Mouse (Mus musculus) neural tube, embryonic 13.5 days (tissue): ENCODE measurements around the gene Dcp1a. TPM values are rescaled to one million over a fixed set of nuclear protein-coding genes. Genes with fewer than 3 reads are reported as not detected.

Experiments
- ATAC-seq: fragments of 200-750 bp; cut with Nextera tagmentation; 2 replicates; pipeline ENCODE4 v1.8.0; 2017; ENCODE audit warnings: low read depth, mild to moderate bottlenecking, moderate TSS enrichment, moderate library complexity
- H3K27ac ChIP-seq: fragments of 300-500 bp; sonication (generic); replicated peaks from 2 replicates; pipeline ENCODE4 v1.5.1; 2015; ENCODE audit warnings: moderate library complexity, mild to moderate bottlenecking, inconsistent platforms
- H3K27me3 ChIP-seq: fragments of 300-500 bp; sonication (generic); 2 replicates; pipeline ENCODE4 v1.6.1; 2015; ENCODE audit warnings: mild to moderate bottlenecking, inconsistent platforms
- H3K36me3 ChIP-seq: fragments of 300-500 bp; sonication (generic); 2 replicates; pipeline ENCODE4 v1.6.1; 2015; ENCODE audit warnings: mild to moderate bottlenecking, inconsistent platforms
- H3K4me1 ChIP-seq: fragments of 300-500 bp; sonication (generic); replicated peaks from 2 replicates; pipeline ENCODE4 v1.6.1; 2015; ENCODE audit warnings: inconsistent platforms
- H3K4me2 ChIP-seq: fragments of 300-500 bp; sonication (generic); 2 replicates; pipeline ENCODE4 v1.6.1; 2015; ENCODE audit warnings: inconsistent platforms, mild to moderate bottlenecking, moderate library complexity
- H3K4me3 ChIP-seq: fragments of 300-500 bp; sonication (generic); 2 replicates; pipeline ENCODE4 v1.5.1; 2015; ENCODE audit warnings: mild to moderate bottlenecking, inconsistent platforms
- H3K9ac ChIP-seq: fragments of 300-500 bp; sonication (generic); 2 replicates; pipeline ENCODE4 v1.6.1; 2015; ENCODE audit warnings: moderate library complexity, mild to moderate bottlenecking, inconsistent platforms
- H3K9me3 ChIP-seq: fragments of 300-500 bp; sonication (generic); 2 replicates; pipeline ENCODE4 v1.6.1; 2016; ENCODE audit warnings: inconsistent platforms
- WGBS: fragments of 180-500 bp; shearing (Covaris S2); methylation state at CpG from one replicate; pipeline ENCODE4 v1.1.7; 2015; 5-methylcytosine and 5-hydroxymethylcytosine counted together
- polyA plus RNA-seq: library from polyadenylated mRNA; unstranded; fragments of >200 nt; fragmentation: Nextera tagmentation; extraction: Ambion mirVana; gene quantifications from 2 replicates; pipeline ENCODE4 v1.2.1, GENCODE M21; 2015

The Dcp1a gene
- polyA plus RNA-seq, 1 experiment from 2014 or later = 19.0 TPM

- Histone ChIP-seq H3K27ac (no peak overlapping the region), H3K4me2 (peak overlapping the region; percentile 93), H3K4me1 (peaks cover 35% of the 10 kb centered on the region), H3K4me3 (peak overlapping the region; percentile 79), H3K36me3 (no peaks in the 10 kb centered on the region), H3K9ac (peak overlapping the region; percentile 93), H3K9me3 (no peaks in the 10 kb centered on the region), H3K27me3 (no peaks in the 10 kb centered on the region)
- WGBS = 38% methylated on average over 8 of the region's 8 CpGs
- ATAC-seq = no peak
Measured at GRCm38 (mm10) chr14:30550232-30551070, 71.1 kb downstream of the Dcp1a start.

DNA sequence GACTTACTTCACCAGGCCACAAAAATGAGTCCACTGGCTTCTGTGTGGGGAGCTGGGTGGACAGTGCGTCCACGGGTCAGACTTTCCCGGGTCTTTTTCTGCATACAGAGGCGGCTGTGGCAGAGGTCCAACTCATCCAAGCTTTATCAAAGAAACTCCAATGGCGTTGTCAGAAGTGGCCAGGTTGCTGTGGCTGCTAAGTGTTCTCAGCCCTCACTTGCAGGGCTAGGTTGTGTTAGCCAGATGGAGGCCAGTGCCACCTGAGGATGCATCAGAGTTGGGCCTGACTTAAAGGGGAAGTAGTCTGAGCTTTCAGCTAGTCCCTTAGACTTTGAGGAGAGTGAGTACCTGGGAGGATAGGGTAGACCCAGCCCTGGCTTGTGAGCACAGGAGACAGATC, 72.2 kb downstream of the Dcp1a start:
- Histone ChIP-seq H3K9me3 (no peaks in the 10 kb centered on the region), H3K27me3 (no peaks in the 10 kb centered on the region), H3K27ac (no peak overlapping the region), H3K4me2 (peak overlapping the region; percentile 93), H3K36me3 (0 out of 2 replicates have a peak, but pooled peaks cover 7% of the 10 kb centered on the region), H3K4me3 (peak overlapping the region; percentile 79; the same call in 1 of the 2 replicates), H3K9ac (no peak overlapping the region), H3K4me1 (peaks cover 35% of the 10 kb centered on the region)
- WGBS = 75% methylated on average over 5 of the region's 5 CpGs
- no peak for ATAC-seq

- ATAC-seq = no peak
- Histone ChIP-seq H3K36me3 (0 out of 2 replicates have a peak, but pooled peaks cover 7% of the 10 kb centered on the region), H3K27me3 (no peaks in the 10 kb centered on the region), H3K9me3 (no peaks in the 10 kb centered on the region), H3K4me3 (no peak overlapping the region), H3K27ac (no peak overlapping the region), H3K4me1 (peaks cover 35% of the 10 kb centered on the region), H3K9ac (no peak overlapping the region), H3K4me2 (no peak overlapping the region)
- WGBS = 92% methylated on average over 2 of the region's 2 CpGs
Measured at GRCm38 (mm10) chr14:30551981-30552380, 72.6 kb downstream of the Dcp1a start.

DNA sequence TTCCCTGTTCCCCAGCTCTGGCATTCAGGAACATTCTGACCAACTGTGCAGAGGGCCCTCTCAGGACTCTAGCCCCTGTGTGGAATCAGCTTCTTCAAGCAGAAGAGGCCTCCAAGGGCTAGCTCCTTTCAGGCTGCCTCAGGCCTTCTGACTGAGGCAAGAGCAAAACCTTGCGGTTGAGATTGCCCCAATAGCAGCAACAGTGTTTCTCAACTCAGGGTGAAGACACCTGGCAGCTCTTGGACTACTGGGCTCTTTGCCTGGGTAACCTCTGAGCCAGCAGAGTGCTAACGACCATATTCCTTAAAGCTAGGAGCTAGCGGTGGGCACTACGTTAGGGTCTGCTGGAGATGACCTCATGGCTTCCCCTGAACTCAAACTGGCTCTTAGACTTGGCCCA, 73.8 kb downstream of the Dcp1a start:
- H3K4me1 ChIP-seq = peaks cover 32% of the 10 kb centered on the region
- 89% methylated on average over 4 of the region's 4 CpGs for WGBS

DNA sequence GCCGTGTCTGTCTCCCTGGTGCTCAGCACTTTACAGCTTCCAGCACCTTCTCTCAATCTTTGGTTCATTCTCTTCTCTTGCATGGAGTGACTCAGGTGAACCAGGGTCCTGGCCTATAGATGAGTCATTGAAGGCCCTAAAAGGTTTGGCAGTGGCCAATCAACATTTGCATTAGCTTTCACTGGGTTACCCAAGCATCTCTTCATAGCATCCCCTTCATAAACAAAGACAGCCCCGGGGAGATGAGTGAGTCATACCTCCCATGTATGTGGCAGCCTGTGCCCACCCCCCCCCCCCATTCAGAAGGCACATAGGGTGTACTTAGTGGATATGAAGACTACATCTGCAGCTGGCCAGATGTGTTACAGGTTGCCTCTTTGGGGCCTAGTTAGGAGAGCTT, 77.3 kb downstream of the Dcp1a start:
- H3K9ac ChIP-seq = no peak overlapping the region
- H3K27ac ChIP-seq = no peak overlapping the region
- no peak overlapping the region for H3K4me2 ChIP-seq
- WGBS = 91% methylated on average over 2 of the region's 2 CpGs
- no peaks in the 10 kb centered on the region for H3K27me3 ChIP-seq
- ATAC-seq = no peak
- peaks cover 15% of the 10 kb centered on the region for H3K4me1 ChIP-seq
- no peaks in the 10 kb centered on the region for H3K9me3 ChIP-seq
- peaks cover 40% of the 10 kb centered on the region for H3K36me3 ChIP-seq
- no peak overlapping the region for H3K4me3 ChIP-seq

More for the DNA sequence above, 73.8 kb downstream of the Dcp1a start:
- Histone ChIP-seq H3K4me3 (no peak overlapping the region), H3K27ac (no peak overlapping the region), H3K4me2 (no peak overlapping the region), H3K9me3 (no peaks in the 10 kb centered on the region), H3K36me3 (0 out of 2 replicates have a peak, but pooled peaks cover 7% of the 10 kb centered on the region), H3K27me3 (no peaks in the 10 kb centered on the region), H3K9ac (no peak overlapping the region)
- no peak for ATAC-seq

DNA sequence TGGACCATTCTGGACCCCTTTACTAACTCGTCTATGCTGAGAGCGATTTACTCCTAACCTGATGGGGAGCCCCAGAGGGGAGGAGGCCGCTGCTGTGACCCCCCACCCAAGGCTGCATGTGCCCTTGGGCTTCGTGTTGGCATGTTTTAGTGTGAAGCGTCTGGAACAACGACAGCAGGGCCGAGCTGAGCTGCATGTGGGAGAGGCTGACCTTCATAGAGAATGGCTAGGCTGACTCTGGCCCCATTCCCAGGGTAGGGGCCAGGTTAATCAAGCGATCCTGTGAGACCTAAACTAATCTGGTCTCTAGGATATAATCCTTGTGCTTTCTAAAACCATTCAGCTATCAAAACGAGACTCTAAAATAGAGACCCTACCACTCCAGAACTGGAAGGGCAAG, 78.4 kb downstream of the Dcp1a start:
- WGBS = 88% methylated on average over 9 of the region's 9 CpGs
- Histone ChIP-seq H3K9me3 (no peaks in the 10 kb centered on the region), H3K36me3 (peaks cover 43% of the 10 kb centered on the region)

DNA sequence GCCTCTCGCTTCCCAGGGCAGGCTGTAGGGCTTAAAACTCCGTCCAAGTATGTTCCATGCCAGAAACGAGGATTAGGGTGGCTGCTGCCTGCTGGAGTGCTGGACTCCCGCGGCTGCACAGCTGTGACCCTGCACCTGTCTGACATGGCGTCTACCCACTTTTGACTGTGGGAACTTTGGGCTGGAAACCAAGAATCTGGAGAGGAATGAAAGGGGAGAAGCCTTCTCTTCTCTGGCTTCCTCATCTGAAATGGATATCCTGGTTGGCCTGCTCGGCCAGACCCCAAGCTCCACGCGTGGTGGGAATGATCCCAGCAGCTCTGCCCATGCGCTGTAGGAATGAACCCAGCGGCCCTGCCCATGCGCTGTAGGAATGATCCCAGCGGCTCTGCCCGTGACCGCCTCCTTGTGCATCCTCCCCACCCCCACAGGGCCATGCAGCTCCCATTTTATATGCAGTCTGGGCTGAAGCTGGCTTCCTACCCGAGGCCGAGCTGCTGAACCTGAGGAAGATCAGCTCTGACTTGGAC, 80.1 kb downstream of the Dcp1a start:
- H3K4me1 ChIP-seq = peaks cover 16% of the 10 kb centered on the region
- ATAC-seq = no peak
- no peak overlapping the region for H3K9ac ChIP-seq
- no peaks in the 10 kb centered on the region for H3K27me3 ChIP-seq
- no peaks in the 10 kb centered on the region for H3K9me3 ChIP-seq
- no peak overlapping the region for H3K4me3 ChIP-seq
- 90% methylated on average over 17 of the region's 17 CpGs for WGBS
- no peak overlapping the region for H3K27ac ChIP-seq
- H3K36me3 ChIP-seq = peaks cover 51% of the 10 kb centered on the region
- no peak overlapping the region for H3K4me2 ChIP-seq

More for the DNA sequence above, 78.4 kb downstream of the Dcp1a start:
- Histone ChIP-seq H3K27ac (no peak overlapping the region), H3K27me3 (no peaks in the 10 kb centered on the region), H3K9ac (no peak overlapping the region), H3K4me3 (no peak overlapping the region), H3K4me1 (peaks cover 16% of the 10 kb centered on the region), H3K4me2 (no peak overlapping the region)
- ATAC-seq = no peak

- ATAC-seq = peak; percentile 48; the same call in 1 of the 2 replicates
- Histone ChIP-seq H3K4me1 (peaks cover 16% of the 10 kb centered on the region), H3K9ac (no peak overlapping the region), H3K27ac (no peak overlapping the region), H3K4me2 (no peak overlapping the region), H3K36me3 (peaks cover 65% of the 10 kb centered on the region), H3K4me3 (no peak overlapping the region), H3K27me3 (no peaks in the 10 kb centered on the region), H3K9me3 (no peaks in the 10 kb centered on the region)
- WGBS = 93% methylated on average over 13 of the region's 13 CpGs
Measured at GRCm38 (mm10) chr14:30560803-30561389, 81.6 kb downstream of the Dcp1a start.

- Histone ChIP-seq H3K4me1 (peaks cover 16% of the 10 kb centered on the region), H3K27me3 (no peaks in the 10 kb centered on the region), H3K9me3 (no peaks in the 10 kb centered on the region), H3K36me3 (peaks cover 67% of the 10 kb centered on the region), H3K27ac (peak overlapping the region; percentile 68), H3K9ac (no peak overlapping the region), H3K4me3 (no peak overlapping the region), H3K4me2 (no peak overlapping the region)
- 62% methylated on average over 14 of the region's 14 CpGs for WGBS
- ATAC-seq = no peak
Measured at GRCm38 (mm10) chr14:30561470-30562187, 82.3 kb downstream of the Dcp1a start.

DNA sequence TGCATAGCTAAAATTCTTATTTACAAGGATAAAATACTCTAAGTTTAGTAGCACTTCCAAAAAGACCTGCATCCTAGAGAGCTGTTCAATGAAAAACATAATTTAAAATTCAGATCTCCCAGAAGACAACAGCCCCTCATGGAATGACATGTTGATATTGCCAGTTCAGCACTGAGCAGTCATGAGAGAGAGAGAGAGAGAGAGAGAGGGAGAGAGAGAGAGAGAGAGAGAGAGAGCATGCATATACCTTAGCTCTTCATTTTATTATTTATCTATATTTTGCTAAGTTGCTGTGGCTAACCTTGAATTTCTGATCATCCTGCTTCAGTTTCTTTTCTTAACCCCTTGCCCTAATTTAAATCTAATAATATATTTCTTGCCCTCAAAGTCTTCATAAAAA, 83.0 kb downstream of the Dcp1a start:
- Histone ChIP-seq H3K4me2 (no peak overlapping the region), H3K4me1 (peaks cover 16% of the 10 kb centered on the region), H3K27me3 (no peaks in the 10 kb centered on the region), H3K36me3 (peaks cover 74% of the 10 kb centered on the region), H3K4me3 (no peak overlapping the region), H3K9ac (no peak overlapping the region), H3K27ac (no peak overlapping the region), H3K9me3 (no peaks in the 10 kb centered on the region)
- no peak for ATAC-seq

GRCm38 (mm10) chr14:30564451-30564850, 85.1 kb downstream of the Dcp1a start:
- H3K27me3 ChIP-seq = no peaks in the 10 kb centered on the region
- no peaks in the 10 kb centered on the region for H3K9me3 ChIP-seq
- H3K27ac ChIP-seq = no peak overlapping the region
- peaks cover 13% of the 10 kb centered on the region for H3K4me1 ChIP-seq
- no peak overlapping the region for H3K9ac ChIP-seq
- H3K4me3 ChIP-seq = no peak overlapping the region
- no peak overlapping the region for H3K4me2 ChIP-seq
- WGBS = 98% methylated on average over 2 of the region's 2 CpGs
- H3K36me3 ChIP-seq = peaks cover 83% of the 10 kb centered on the region
- no peak for ATAC-seq

- Histone ChIP-seq H3K4me2 (no peak overlapping the region), H3K9ac (no peak overlapping the region), H3K9me3 (no peaks in the 10 kb centered on the region), H3K27ac (no peak overlapping the region), H3K36me3 (peaks cover 82% of the 10 kb centered on the region), H3K27me3 (no peaks in the 10 kb centered on the region), H3K4me1 (peaks cover 6% of the 10 kb centered on the region), H3K4me3 (no peak overlapping the region)
- 94% methylated on average over 6 of the region's 6 CpGs for WGBS
- no peak for ATAC-seq
Measured at GRCm38 (mm10) chr14:30566317-30566716, 87.0 kb downstream of the Dcp1a start.
